Mouse (Mus musculus): ENCODE measurements around the gene Slc25a48. TPM values are rescaled to one million over a fixed set of nuclear protein-coding genes. Genes with fewer than 3 reads are reported as not detected.

Gene Slc25a48
- polyA plus RNA-seq, 1 experiment = 0.25 TPM

DNA sequence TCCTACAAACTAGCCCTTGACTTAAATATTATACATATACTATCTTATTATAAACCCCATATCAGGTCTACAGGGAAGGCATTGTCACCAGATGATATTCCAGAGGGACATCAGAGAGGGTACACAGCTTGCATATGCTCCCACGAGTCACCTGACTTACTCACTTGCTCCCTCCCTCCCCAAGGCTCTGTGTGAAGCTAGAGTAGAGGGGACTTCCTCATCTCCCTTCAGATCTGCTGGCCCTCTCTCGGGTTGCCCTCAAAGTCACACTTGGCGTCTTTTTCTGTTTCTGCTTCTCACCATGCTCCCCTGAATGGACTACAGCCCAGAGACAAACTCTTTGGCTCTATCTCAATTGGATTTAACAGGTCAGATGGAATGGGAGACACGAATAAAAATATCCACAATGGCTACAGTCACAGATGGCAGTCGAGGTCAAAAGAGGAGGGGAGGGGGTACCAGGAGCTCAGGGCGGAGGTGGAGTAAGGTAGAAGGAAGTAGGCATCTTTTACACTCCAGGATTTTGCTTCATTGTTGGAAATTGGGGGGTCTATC, 63.8 kb downstream of the Slc25a48 start:
- TF ChIP-seq CTCF (IDR thresholded peaks at IDR 0.05; ENCODE audit: extremely low read depth, insufficient read length, insufficient replicate concordance, low read depth, low read length) (no peak), POLR2A (IDR thresholded peaks at IDR 0.05; ENCODE audit: low read depth, low read length) (no peak)
- H3K4me1 ChIP-seq (ENCODE audit: control insufficient read depth, insufficient read depth, insufficient read length, low read length) = no peaks in the 10 kb centered on the region
- H3K27ac ChIP-seq (ENCODE audit: insufficient read depth, low read depth, low read length) = no peak overlapping the region
- H3K27me3 ChIP-seq (ENCODE audit: control insufficient read depth, insufficient read depth, low read length) = no peaks in the 10 kb centered on the region
- WGBS = 62% methylated on average over 6 of the region's 6 CpGs
- no peak overlapping the region for H3K4me3 ChIP-seq (ENCODE audit: low read depth, low read length)
- no peaks in the 10 kb centered on the region for H3K36me3 ChIP-seq (ENCODE audit: control insufficient read depth, insufficient read depth, low read length)

DNA sequence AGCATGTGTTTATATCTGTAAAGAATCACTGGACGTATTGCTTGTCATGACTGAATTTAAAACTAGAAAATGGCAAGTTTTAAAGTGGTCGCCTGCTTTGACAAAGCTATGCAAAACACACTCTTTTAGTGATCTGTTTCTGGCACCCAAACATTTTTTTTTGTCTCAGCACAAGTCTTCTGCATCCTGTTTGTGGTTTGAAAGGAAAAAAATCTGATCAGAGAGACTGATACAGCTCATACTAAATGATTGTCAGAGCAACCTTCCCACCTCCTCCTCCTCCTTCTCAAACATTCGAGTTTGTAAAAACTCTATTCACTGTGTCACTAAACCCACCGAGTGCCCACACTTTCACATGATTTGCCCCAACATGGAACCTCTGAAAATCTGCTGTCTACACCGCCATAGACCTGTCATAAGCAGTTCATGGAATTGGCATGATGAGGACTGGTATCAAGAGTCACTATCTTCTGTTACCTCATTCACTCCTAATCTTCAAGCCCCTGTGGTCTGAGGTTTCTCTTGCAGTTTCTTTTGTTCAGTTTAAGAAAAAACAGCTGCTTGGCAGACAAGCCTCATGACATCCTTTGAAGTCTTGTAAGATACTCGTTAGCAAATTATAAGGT, 68.8 kb downstream of the Slc25a48 start:
- H3K36me3 ChIP-seq (ENCODE audit: control insufficient read depth, insufficient read depth, low read length) = no peaks in the 10 kb centered on the region
- H3K27me3 ChIP-seq (ENCODE audit: control insufficient read depth, insufficient read depth, low read length) = no peaks in the 10 kb centered on the region
- TF ChIP-seq POLR2A (IDR thresholded peaks at IDR 0.05; ENCODE audit: low read depth, low read length) (no peak), CTCF (IDR thresholded peaks at IDR 0.05; ENCODE audit: extremely low read depth, insufficient read length, insufficient replicate concordance, low read depth, low read length) (no peak)
- no peak overlapping the region for H3K27ac ChIP-seq (ENCODE audit: insufficient read depth, low read depth, low read length)
- no peaks in the 10 kb centered on the region for H3K4me1 ChIP-seq (ENCODE audit: control insufficient read depth, insufficient read depth, insufficient read length, low read length)
- no peak overlapping the region for H3K4me3 ChIP-seq (ENCODE audit: low read depth, low read length)
- WGBS = 66% methylated on average over 6 of the region's 6 CpGs

GRCm38 (mm10) chr13:56509796-56510195, 71.6 kb downstream of the Slc25a48 start:
- TF ChIP-seq POLR2A (IDR thresholded peaks at IDR 0.05; ENCODE audit: low read depth, low read length) (no peak), CTCF (IDR thresholded peaks at IDR 0.05; ENCODE audit: extremely low read depth, insufficient read length, insufficient replicate concordance, low read depth, low read length) (no peak)
- 76% methylated on average over 2 of the region's 2 CpGs for WGBS

DNA sequence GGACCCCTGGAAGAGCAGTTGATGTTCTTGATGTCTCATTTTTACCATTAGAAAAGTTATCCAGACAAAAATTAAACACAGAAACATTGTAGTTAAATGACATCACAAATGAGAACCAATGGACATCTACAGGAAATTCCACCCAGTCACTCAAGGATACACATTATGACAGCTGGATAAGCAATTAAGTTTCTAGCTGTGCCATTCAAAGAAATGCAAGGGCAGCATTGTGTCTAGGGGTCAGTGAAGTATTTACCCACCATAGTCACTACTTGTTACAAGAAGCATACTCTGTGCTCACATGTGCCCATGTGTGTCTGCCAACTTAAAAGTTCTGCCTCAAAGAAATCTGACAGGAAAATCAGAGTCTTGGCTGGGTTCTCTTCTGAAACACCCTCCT, 75.4 kb downstream of the Slc25a48 start:
- no peak overlapping the region for H3K4me3 ChIP-seq (ENCODE audit: low read depth, low read length)
- H3K27me3 ChIP-seq (ENCODE audit: control insufficient read depth, insufficient read depth, low read length) = no peaks in the 10 kb centered on the region
- H3K27ac ChIP-seq (ENCODE audit: insufficient read depth, low read depth, low read length) = no peak overlapping the region
- H3K36me3 ChIP-seq (ENCODE audit: control insufficient read depth, insufficient read depth, low read length) = no peaks in the 10 kb centered on the region
- TF ChIP-seq POLR2A (IDR thresholded peaks at IDR 0.05; ENCODE audit: low read depth, low read length) = no peak
- TF ChIP-seq CTCF (IDR thresholded peaks at IDR 0.05; ENCODE audit: extremely low read depth, insufficient read length, insufficient replicate concordance, low read depth, low read length) = no peak
- no peaks in the 10 kb centered on the region for H3K4me1 ChIP-seq (ENCODE audit: control insufficient read depth, insufficient read depth, insufficient read length, low read length)

More at GRCm38 (mm10) chr13:56509796-56510195, 71.6 kb downstream of the Slc25a48 start:
- Histone ChIP-seq H3K27ac (ENCODE audit: insufficient read depth, low read depth, low read length) (no peak overlapping the region), H3K36me3 (ENCODE audit: control insufficient read depth, insufficient read depth, low read length) (no peaks in the 10 kb centered on the region), H3K4me1 (ENCODE audit: control insufficient read depth, insufficient read depth, insufficient read length, low read length) (no peaks in the 10 kb centered on the region), H3K27me3 (ENCODE audit: control insufficient read depth, insufficient read depth, low read length) (no peaks in the 10 kb centered on the region), H3K4me3 (ENCODE audit: low read depth, low read length) (no peak overlapping the region)

GRCm38 (mm10) chr13:56516311-56516710, 78.2 kb downstream of the Slc25a48 start:
- Histone ChIP-seq H3K27ac (ENCODE audit: insufficient read depth, low read depth, low read length) (no peak overlapping the region), H3K4me3 (ENCODE audit: low read depth, low read length) (no peak overlapping the region), H3K27me3 (ENCODE audit: control insufficient read depth, insufficient read depth, low read length) (no peaks in the 10 kb centered on the region), H3K4me1 (ENCODE audit: control insufficient read depth, insufficient read depth, insufficient read length, low read length) (no peaks in the 10 kb centered on the region), H3K36me3 (ENCODE audit: control insufficient read depth, insufficient read depth, low read length) (no peaks in the 10 kb centered on the region)
- 71% methylated on average over 4 of the region's 4 CpGs for WGBS
- no peak for TF ChIP-seq CTCF (IDR thresholded peaks at IDR 0.05; ENCODE audit: extremely low read depth, insufficient read length, insufficient replicate concordance, low read depth, low read length)
- TF ChIP-seq POLR2A (IDR thresholded peaks at IDR 0.05; ENCODE audit: low read depth, low read length) = no peak

GRCm38 (mm10) chr13:56516816-56517215, 78.7 kb downstream of the Slc25a48 start:
- no peaks in the 10 kb centered on the region for H3K27me3 ChIP-seq (ENCODE audit: control insufficient read depth, insufficient read depth, low read length)
- no peak for TF ChIP-seq POLR2A (IDR thresholded peaks at IDR 0.05; ENCODE audit: low read depth, low read length)
- TF ChIP-seq CTCF (IDR thresholded peaks at IDR 0.05; ENCODE audit: extremely low read depth, insufficient read length, insufficient replicate concordance, low read depth, low read length) = no peak
- no peaks in the 10 kb centered on the region for H3K36me3 ChIP-seq (ENCODE audit: control insufficient read depth, insufficient read depth, low read length)
- WGBS = 50% methylated on average over 7 of the region's 7 CpGs
- no peak overlapping the region for H3K4me3 ChIP-seq (ENCODE audit: low read depth, low read length)
- H3K4me1 ChIP-seq (ENCODE audit: control insufficient read depth, insufficient read depth, insufficient read length, low read length) = peaks cover 2% of the 10 kb centered on the region; the same call in 1 of the 2 replicates
- H3K27ac ChIP-seq (ENCODE audit: insufficient read depth, low read depth, low read length) = no peak overlapping the region

GRCm38 (mm10) chr13:56522081-56522820, 84.1 kb downstream of the Slc25a48 start, which contains the start of gene Fbxl21:
Gene Fbxl21, plus strand, starts transcription at chr13:56522472.
- Histone ChIP-seq H3K4me3 (ENCODE audit: low read depth, low read length) (peak within 1 kb of the TSS; percentile 79), H3K27ac (ENCODE audit: insufficient read depth, low read depth, low read length) (no peak within 1 kb of the TSS; the same call in 1 of the 2 replicates), H3K4me1 (ENCODE audit: control insufficient read depth, insufficient read depth, insufficient read length, low read length) (peaks cover 5% of the 10 kb centered on the region; the same call in 1 of the 2 replicates), H3K36me3 (ENCODE audit: control insufficient read depth, insufficient read depth, low read length) (no peaks in the 10 kb centered on the region), H3K27me3 (ENCODE audit: control insufficient read depth, insufficient read depth, low read length) (no peaks in the 10 kb centered on the region)
- TF ChIP-seq POLR2A (IDR thresholded peaks at IDR 0.05; ENCODE audit: low read depth, low read length) (peak; percentile 91), CTCF (IDR thresholded peaks at IDR 0.05; ENCODE audit: extremely low read depth, insufficient read length, insufficient replicate concordance, low read depth, low read length) (no peak)
- WGBS = 1% methylated on average over 56 of the region's 56 CpGs

All from small intestine, adult 2 months (tissue).